Mouse (Mus musculus): ENCODE measurements around the gene 4930404H24Rik. TPM values are rescaled to one million over a fixed set of nuclear protein-coding genes. Genes with fewer than 3 reads are reported as not detected.
"Not testable (repeated sequence)": the region's sequence is repeated elsewhere in the genome, so short reads cannot be mapped to it uniquely, and the experiment has no call there.

4930404H24Rik gene
- polyA plus RNA-seq, 1 experiment from 2014 or later: not detected

- ATAC-seq (ENCODE audit: low read depth): no peak
- no peak overlapping the region for H3K4me2 ChIP-seq (ENCODE audit: low read depth, low read length)
Measured at GRCm38 (mm10) chr2:153490940-153491339, 1.6 kb upstream of the 4930404H24Rik start.

GRCm38 (mm10) chr2:153491512-153492178 lies 945 bp upstream of the 4930404H24Rik start:
- Histone ChIP-seq H3K4me1 (replicated peaks; ENCODE audit: control insufficient read depth, insufficient read depth, low read length) (peaks cover 24% of the 10 kb centered on the region), H3K4me2 (ENCODE audit: low read depth, low read length) (peak overlapping the region; percentile 99), H3K27ac (ENCODE audit: low read length) (no peak overlapping the region), H3K36me3 (ENCODE audit: control insufficient read depth, insufficient read depth, low read length) (no peaks in the 10 kb centered on the region), H3K9me3 (ENCODE audit: control insufficient read depth, low read length) (no peaks in the 10 kb centered on the region), H3K27me3 (ENCODE audit: control insufficient read depth, insufficient read depth, low read depth, low read length) (peaks cover 5% of the 10 kb centered on the region; the same call in 1 of the 2 replicates), H3K4me3 (ENCODE audit: low read length) (peak overlapping the region; percentile 68), H3K9ac (ENCODE audit: low read length) (peak overlapping the region; percentile 79)
- no peak for ATAC-seq (ENCODE audit: low read depth)
- WGBS: 15% methylated on average over 18 of the region's 18 CpGs

More at GRCm38 (mm10) chr2:153490940-153491339, 1.6 kb upstream of the 4930404H24Rik start:
- Histone ChIP-seq H3K36me3 (ENCODE audit: control insufficient read depth, insufficient read depth, low read length) (no peaks in the 10 kb centered on the region), H3K9ac (ENCODE audit: low read length) (no peak overlapping the region), H3K27ac (ENCODE audit: low read length) (no peak overlapping the region), H3K4me3 (ENCODE audit: low read length) (no peak overlapping the region), H3K27me3 (ENCODE audit: control insufficient read depth, insufficient read depth, low read depth, low read length) (peaks cover 5% of the 10 kb centered on the region; the same call in 1 of the 2 replicates), H3K9me3 (ENCODE audit: control insufficient read depth, low read length) (no peaks in the 10 kb centered on the region), H3K4me1 (replicated peaks; ENCODE audit: control insufficient read depth, insufficient read depth, low read length) (peaks cover 24% of the 10 kb centered on the region)
- WGBS: 45% methylated on average over 5 of the region's 5 CpGs

- peaks cover 24% of the 10 kb centered on the region for H3K4me1 ChIP-seq (replicated peaks; ENCODE audit: control insufficient read depth, insufficient read depth, low read length)
- ATAC-seq (ENCODE audit: low read depth): peak; percentile 26
- no peak overlapping the region for H3K27ac ChIP-seq (ENCODE audit: low read length)
- peaks cover 5% of the 10 kb centered on the region; the same call in 1 of the 2 replicates for H3K27me3 ChIP-seq (ENCODE audit: control insufficient read depth, insufficient read depth, low read depth, low read length)
- H3K4me3 ChIP-seq (ENCODE audit: low read length): peak overlapping the region; percentile 68
- H3K36me3 ChIP-seq (ENCODE audit: control insufficient read depth, insufficient read depth, low read length): no peaks in the 10 kb centered on the region
- under 1% methylated on average over 24 of the region's 24 CpGs for WGBS
- H3K9ac ChIP-seq (ENCODE audit: low read length): peak overlapping the region; percentile 79
- peak overlapping the region; percentile 99 for H3K4me2 ChIP-seq (ENCODE audit: low read depth, low read length)
- no peaks in the 10 kb centered on the region for H3K9me3 ChIP-seq (ENCODE audit: control insufficient read depth, low read length)
Measured at GRCm38 (mm10) chr2:153492179-153492517, 442 bp upstream of the 4930404H24Rik start.

- H3K27ac ChIP-seq (ENCODE audit: low read length): peak overlapping the region; percentile 15; the same call in 1 of the 2 replicates
- no peak overlapping the region for H3K9ac ChIP-seq (ENCODE audit: low read length)
- peaks cover 5% of the 10 kb centered on the region; the same call in 1 of the 2 replicates for H3K27me3 ChIP-seq (ENCODE audit: control insufficient read depth, insufficient read depth, low read depth, low read length)
- peak overlapping the region; percentile 99 for H3K4me2 ChIP-seq (ENCODE audit: low read depth, low read length)
- H3K9me3 ChIP-seq (ENCODE audit: control insufficient read depth, low read length): no peaks in the 10 kb centered on the region
- peak overlapping the region; percentile 68 for H3K4me3 ChIP-seq (ENCODE audit: low read length)
- no peaks in the 10 kb centered on the region for H3K36me3 ChIP-seq (ENCODE audit: control insufficient read depth, insufficient read depth, low read length)
- no peak for ATAC-seq (ENCODE audit: low read depth)
- WGBS: 22% methylated on average over 2 of the region's 2 CpGs
- peaks cover 24% of the 10 kb centered on the region for H3K4me1 ChIP-seq (replicated peaks; ENCODE audit: control insufficient read depth, insufficient read depth, low read length)
Measured at GRCm38 (mm10) chr2:153493393-153493731, 772 bp downstream of the 4930404H24Rik start.

GRCm38 (mm10) chr2:153493781-153494292 lies 1.2 kb downstream of the 4930404H24Rik start:
- ATAC-seq (ENCODE audit: low read depth): peak; percentile 15
- Histone ChIP-seq H3K9ac (ENCODE audit: low read length) (0 out of 2 replicates have a peak overlapping the region, but pooled peaks have one; percentile 23), H3K4me1 (replicated peaks; ENCODE audit: control insufficient read depth, insufficient read depth, low read length) (peaks cover 24% of the 10 kb centered on the region), H3K9me3 (ENCODE audit: control insufficient read depth, low read length) (no peaks in the 10 kb centered on the region), H3K36me3 (ENCODE audit: control insufficient read depth, insufficient read depth, low read length) (no peaks in the 10 kb centered on the region), H3K4me2 (ENCODE audit: low read depth, low read length) (no peak overlapping the region), H3K4me3 (ENCODE audit: low read length) (no peak overlapping the region), H3K27ac (ENCODE audit: low read length) (peak overlapping the region; percentile 15; the same call in 1 of the 2 replicates), H3K27me3 (ENCODE audit: control insufficient read depth, insufficient read depth, low read depth, low read length) (peaks cover 5% of the 10 kb centered on the region; the same call in 1 of the 2 replicates)
- WGBS: 4% methylated on average over 6 of the region's 6 CpGs

GRCm38 (mm10) chr2:153494293-153494811 lies 1.8 kb downstream of the 4930404H24Rik start:
- Histone ChIP-seq H3K36me3 (ENCODE audit: control insufficient read depth, insufficient read depth, low read length) (no peaks in the 10 kb centered on the region), H3K27me3 (ENCODE audit: control insufficient read depth, insufficient read depth, low read depth, low read length) (peaks cover 5% of the 10 kb centered on the region; the same call in 1 of the 2 replicates), H3K27ac (ENCODE audit: low read length) (no peak overlapping the region; the same call in none of the 2 replicates), H3K4me3 (ENCODE audit: low read length) (no peak overlapping the region), H3K4me2 (ENCODE audit: low read depth, low read length) (no peak overlapping the region), H3K9ac (ENCODE audit: low read length) (0 out of 2 replicates have a peak overlapping the region, but pooled peaks have one; percentile 23), H3K4me1 (replicated peaks; ENCODE audit: control insufficient read depth, insufficient read depth, low read length) (peaks cover 24% of the 10 kb centered on the region), H3K9me3 (ENCODE audit: control insufficient read depth, low read length) (no peaks in the 10 kb centered on the region)
- WGBS: 28% methylated on average over 9 of the region's 9 CpGs
- ATAC-seq (ENCODE audit: low read depth): peak; percentile 10

- not testable (repeated sequence) for H3K4me2 ChIP-seq (ENCODE audit: low read depth, low read length); H3K27me3 ChIP-seq (ENCODE audit: control insufficient read depth, insufficient read depth, low read depth, low read length); H3K36me3 ChIP-seq (ENCODE audit: control insufficient read depth, insufficient read depth, low read length); H3K9me3 ChIP-seq (ENCODE audit: control insufficient read depth, low read length); H3K9ac ChIP-seq (ENCODE audit: low read length); ATAC-seq (ENCODE audit: low read depth); H3K27ac ChIP-seq (ENCODE audit: low read length); H3K4me3 ChIP-seq (ENCODE audit: low read length)
- peaks cover 24% of the 10 kb centered on the region for H3K4me1 ChIP-seq (replicated peaks; ENCODE audit: control insufficient read depth, insufficient read depth, low read length)
- WGBS: 86% methylated on average over 4 of the region's 4 CpGs
Measured at GRCm38 (mm10) chr2:153495391-153495790, 2.8 kb downstream of the 4930404H24Rik start.

GRCm38 (mm10) chr2:153495818-153496217 lies 3.2 kb downstream of the 4930404H24Rik start:
- no peak overlapping the region for H3K27ac ChIP-seq (ENCODE audit: low read length)

GRCm38 (mm10) chr2:153496301-153496700 lies 3.7 kb downstream of the 4930404H24Rik start:
- no peak overlapping the region for H3K9ac ChIP-seq (ENCODE audit: low read length)
- H3K4me1 ChIP-seq (replicated peaks; ENCODE audit: control insufficient read depth, insufficient read depth, low read length): peaks cover 24% of the 10 kb centered on the region
- H3K9me3 ChIP-seq (ENCODE audit: control insufficient read depth, low read length): no peaks in the 10 kb centered on the region
- 82% methylated on average over 6 of the region's 6 CpGs for WGBS
- no peak overlapping the region for H3K4me3 ChIP-seq (ENCODE audit: low read length)
- no peak overlapping the region for H3K4me2 ChIP-seq (ENCODE audit: low read depth, low read length)
- H3K36me3 ChIP-seq (ENCODE audit: control insufficient read depth, insufficient read depth, low read length): no peaks in the 10 kb centered on the region
- no peak overlapping the region for H3K27ac ChIP-seq (ENCODE audit: low read length)
- ATAC-seq (ENCODE audit: low read depth): no peak
- peaks cover 5% of the 10 kb centered on the region; the same call in 1 of the 2 replicates for H3K27me3 ChIP-seq (ENCODE audit: control insufficient read depth, insufficient read depth, low read depth, low read length)

More at GRCm38 (mm10) chr2:153495818-153496217, 3.2 kb downstream of the 4930404H24Rik start:
- no peak for ATAC-seq (ENCODE audit: low read depth)
- H3K4me1 ChIP-seq (replicated peaks; ENCODE audit: control insufficient read depth, insufficient read depth, low read length): peaks cover 24% of the 10 kb centered on the region
- no peak overlapping the region for H3K9ac ChIP-seq (ENCODE audit: low read length)
- H3K4me2 ChIP-seq (ENCODE audit: low read depth, low read length): no peak overlapping the region
- H3K9me3 ChIP-seq (ENCODE audit: control insufficient read depth, low read length): no peaks in the 10 kb centered on the region
- peaks cover 5% of the 10 kb centered on the region; the same call in 1 of the 2 replicates for H3K27me3 ChIP-seq (ENCODE audit: control insufficient read depth, insufficient read depth, low read depth, low read length)
- 55% methylated on average over 4 of the region's 4 CpGs for WGBS
- H3K36me3 ChIP-seq (ENCODE audit: control insufficient read depth, insufficient read depth, low read length): no peaks in the 10 kb centered on the region
- no peak overlapping the region for H3K4me3 ChIP-seq (ENCODE audit: low read length)

Data from lung, embryonic 16.5 days (tissue).